Comparison of ENCODE assay signal across 14 mouse cellular contexts in the genomic region with DNA sequence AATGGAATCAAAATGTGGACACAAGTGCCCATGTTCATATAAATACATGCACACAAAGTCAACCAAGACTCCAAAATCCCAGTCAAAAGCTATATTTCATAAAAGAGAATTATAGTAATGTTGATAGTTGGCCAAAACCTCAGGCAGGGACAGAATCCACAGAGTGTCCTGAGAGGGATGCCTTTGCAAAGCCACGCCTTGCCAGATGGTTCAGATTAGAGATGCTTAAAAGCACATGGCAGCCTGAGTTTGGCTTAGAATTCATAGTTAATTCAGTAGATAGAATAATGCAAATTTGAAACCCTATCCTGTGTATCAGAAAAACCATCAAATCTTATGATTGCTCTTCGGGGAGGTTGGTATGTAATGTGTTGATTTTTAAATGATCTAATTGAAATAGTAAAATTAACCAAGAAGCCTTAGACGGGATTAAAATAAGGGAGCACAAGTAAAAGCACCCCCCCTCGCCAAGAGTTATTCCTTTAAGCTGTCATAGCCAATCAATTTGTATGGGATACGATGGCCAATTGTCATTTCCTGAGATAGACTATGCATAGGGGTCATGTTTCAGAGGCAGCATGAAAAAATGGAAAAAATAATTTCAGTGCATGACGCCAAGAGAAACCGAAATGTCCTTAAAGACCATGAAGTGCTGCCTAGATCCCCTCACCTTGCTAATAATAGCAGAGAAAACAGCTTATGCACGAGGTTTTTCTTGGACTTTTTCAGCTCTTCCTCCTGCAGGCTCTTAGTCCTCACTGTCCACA.
DNase-seq lines count a peak whose midpoint lies in the region; ATAC-seq and TF ChIP-seq lines count a peak whose summit lies in the region.
"Had no signal": no experiment of that assay in that cellular context is flagged by ENCODE, and none has a peak within 500 bp of the region (broad histone marks: within the 10 kb centered on the region; RNA-seq: fewer than 3 reads in every experiment).

No protein-coding gene starts in this region.

- H3K4me2 ChIP-seq in forebrain, embryonic 16.5 days (ENCODE audit: low read length): no peak overlapping the region
- H3K4me2 ChIP-seq in embryonic facial prominence, embryonic 12.5 days (replicated peaks): no peak overlapping the region
- H3K4me2 ChIP-seq: hindbrain, embryonic 12.5 days; neural tube, embryonic 15.5 days had no signal

- no peak for TF ChIP-seq CTCF in cerebellum, adult 2 months (IDR thresholded peaks at IDR 0.05; ENCODE audit: borderline replicate concordance, insufficient read depth, low read depth, low read length)

- WGBS in forebrain, embryonic 16.5 days: 80% methylated on average over 8 of the region's 8 CpGs
- 80% methylated on average over 8 of the region's 8 CpGs for WGBS in forebrain, embryonic 10.5 days
- WGBS in cerebellum, adult 2 months: 38% methylated on average over 8 of the region's 8 CpGs
- 40% methylated on average over 8 of the region's 8 CpGs for WGBS in embryonic facial prominence, embryonic 12.5 days

- no peak for TF ChIP-seq POLR2A in cerebellum, adult 2 months (IDR thresholded peaks at IDR 0.05; ENCODE audit: borderline replicate concordance, insufficient read depth, low read length)

- peak; percentile 76 for ATAC-seq in forebrain, embryonic 16.5 days
- ATAC-seq in embryonic facial prominence, embryonic 12.5 days (ENCODE audit: insufficient number of reproducible peaks, insufficient read depth, low FRiP score, low TSS enrichment): 0 out of 2 replicates have a peak, but pooled peaks have one; percentile 41
- ATAC-seq in megakaryocyte, adult 5-6 weeks (ENCODE audit: poor library complexity, severe bottlenecking): no peak
- ATAC-seq: Patski had no signal

- no peaks in the 10 kb centered on the region for H3K9me3 ChIP-seq in forebrain, embryonic 16.5 days (ENCODE audit: control insufficient read depth, low read length)
- H3K9me3 ChIP-seq in forebrain, embryonic 10.5 days: no peaks in the 10 kb centered on the region
- no peaks in the 10 kb centered on the region for H3K9me3 ChIP-seq in embryonic facial prominence, embryonic 12.5 days
- H3K9me3 ChIP-seq: hindbrain, embryonic 12.5 days; neural tube, embryonic 15.5 days had no signal

- no peaks in the 10 kb centered on the region for H3K27me3 ChIP-seq in forebrain, embryonic 16.5 days (replicated peaks; ENCODE audit: control insufficient read depth, insufficient read depth, low read length)
- no peaks in the 10 kb centered on the region for H3K27me3 ChIP-seq in forebrain, embryonic 10.5 days (ENCODE audit: poor library complexity, severe bottlenecking)
- H3K27me3 ChIP-seq in cerebellum, adult 2 months (ENCODE audit: control insufficient read depth, insufficient read depth, low read length): no peaks in the 10 kb centered on the region
- no peaks in the 10 kb centered on the region for H3K27me3 ChIP-seq in embryonic facial prominence, embryonic 12.5 days
- H3K27me3 ChIP-seq: hindbrain, embryonic 12.5 days; neural tube, embryonic 15.5 days had no signal

- H3K36me3 ChIP-seq in forebrain, embryonic 16.5 days (ENCODE audit: control insufficient read depth, insufficient read depth): no peaks in the 10 kb centered on the region
- no peaks in the 10 kb centered on the region for H3K36me3 ChIP-seq in forebrain, embryonic 10.5 days (replicated peaks)
- H3K36me3 ChIP-seq in embryonic facial prominence, embryonic 12.5 days: no peaks in the 10 kb centered on the region
- H3K36me3 ChIP-seq: hindbrain, embryonic 12.5 days; neural tube, embryonic 15.5 days had no signal

- H3K27ac ChIP-seq in forebrain, embryonic 16.5 days (ENCODE audit: low read length): no peak overlapping the region
- H3K27ac ChIP-seq in forebrain, embryonic 10.5 days: no peak overlapping the region
- H3K27ac ChIP-seq in cerebellum, adult 2 months (ENCODE audit: insufficient read depth, low read length): no peak overlapping the region
- peak overlapping the region; percentile 1; the same call in 1 of the 2 replicates for H3K27ac ChIP-seq in embryonic facial prominence, embryonic 12.5 days
- H3K27ac ChIP-seq: hindbrain, embryonic 12.5 days; neural tube, embryonic 15.5 days had no signal

- H3K9ac ChIP-seq in forebrain, embryonic 16.5 days (replicated peaks; ENCODE audit: low read depth, low read length): no peak overlapping the region
- no peak overlapping the region for H3K9ac ChIP-seq in embryonic facial prominence, embryonic 12.5 days
- H3K9ac ChIP-seq: hindbrain, embryonic 12.5 days; neural tube, embryonic 15.5 days had no signal

- no peak for DNase-seq in forebrain, embryonic 10.5 days (ENCODE audit: extremely low spot score, low spot score)
- DNase-seq in 3T3-L1 (ENCODE audit: low read depth, low spot score): peak; percentile 81
- DNase-seq in cerebellum, adult 2 months: peak; percentile 64 to 86
- no peak for DNase-seq in heart, postnatal 25 days (ENCODE audit: low spot score)
- DNase-seq in heart, postnatal 4 days: no peak
- DNase-seq: adrenal gland, postnatal 10 days; kidney, adult 2 months; thymus, postnatal 36 days had no signal

- peaks cover 5% of the 10 kb centered on the region for H3K4me1 ChIP-seq in forebrain, embryonic 16.5 days (replicated peaks; ENCODE audit: control insufficient read depth, insufficient read depth, low read length)
- peaks cover 10% of the 10 kb centered on the region for H3K4me1 ChIP-seq in forebrain, embryonic 10.5 days
- H3K4me1 ChIP-seq in cerebellum, adult 2 months (ENCODE audit: control insufficient read depth, insufficient read depth, low read length): peaks cover 19% of the 10 kb centered on the region
- H3K4me1 ChIP-seq in embryonic facial prominence, embryonic 12.5 days: peaks cover 5% of the 10 kb centered on the region; the same call in 1 of the 2 replicates
- H3K4me1 ChIP-seq: hindbrain, embryonic 12.5 days; neural tube, embryonic 15.5 days had no signal

- H3K4me3 ChIP-seq in forebrain, embryonic 16.5 days (replicated peaks; ENCODE audit: low read length): no peak overlapping the region
- H3K4me3 ChIP-seq in forebrain, embryonic 10.5 days: no peak overlapping the region
- H3K4me3 ChIP-seq in cerebellum, adult 2 months (replicated peaks; ENCODE audit: insufficient read depth, low read depth, low read length): no peak overlapping the region
- H3K4me3 ChIP-seq in embryonic facial prominence, embryonic 12.5 days: no peak overlapping the region
- H3K4me3 ChIP-seq: hindbrain, embryonic 12.5 days; neural tube, embryonic 15.5 days had no signal

- intact Hi-C loops in heart, postnatal 25 days (cut with DNase I): no loop called here

Comparison
In these comparisons a context has a peak if more than half of its experiments do, and no peak if none do; other contexts are left out.
1. DNase-seq: peak in 3T3-L1 (single experiment) and cerebellum, adult 2 months (2 of 2); none in forebrain, embryonic 10.5 days (single experiment), heart, postnatal 25 days (single experiment) and heart, postnatal 4 days (single experiment).